Mouse (Mus musculus) ES-Bruce4 (cell line): ENCODE measurements around the gene Smarca5.

Experiments used
- CTCF ChIP-seq: IDR thresholded peaks from one replicate; pipeline ENCODE4 v1.8.1; 2011; ENCODE audit warnings: low read depth, low read length
- EP300 ChIP-seq: IDR thresholded peaks from 2 replicates; pipeline ENCODE4 v1.6.1; 2011; ENCODE audit warnings: low read depth, low read length; ENCODE audit not compliant: insufficient read depth
- POLR2A ChIP-seq: IDR thresholded peaks from one replicate; pipeline ENCODE4 v1.8.1; 2011; ENCODE audit warnings: low read length; ENCODE audit not compliant: insufficient read depth

- no peak for TF ChIP-seq EP300
- TF ChIP-seq CTCF = no peak
- no peak for TF ChIP-seq POLR2A
These were observed 7.0 kb downstream of the Smarca5 start for GRCm38 (mm10) chr8:80732326-80732725.
